Mouse (Mus musculus) liver, embryonic 18 days (tissue): ENCODE results near the gene E330009J07Rik. TPM values are rescaled to one million over a fixed set of nuclear protein-coding genes. Genes with fewer than 3 reads are reported as not detected.

Experiments
- polyA plus RNA-seq: library from polyadenylated mRNA; depleted of rRNA; stranded (reverse); fragments of >200 nt; gene quantifications from 2 replicates; pipeline ENCODE4 v1.2.3, GENCODE M21; 2012; rRNA removed

E330009J07Rik gene
- polyA plus RNA-seq = 3.3 and 3.4 TPM in 2 replicates

GRCm38 (mm10) chr6:40436047-40436483, at the start of gene E330009J07Rik:
E330009J07Rik (minus strand) TSS chr6:40436135.

GRCm38 (mm10) chr6:40470916-40471719, 35.2 kb upstream of the E330009J07Rik start, which contains the start of gene Ssbp1:
Ssbp1 (plus strand) TSS chr6:40471352.

DNA sequence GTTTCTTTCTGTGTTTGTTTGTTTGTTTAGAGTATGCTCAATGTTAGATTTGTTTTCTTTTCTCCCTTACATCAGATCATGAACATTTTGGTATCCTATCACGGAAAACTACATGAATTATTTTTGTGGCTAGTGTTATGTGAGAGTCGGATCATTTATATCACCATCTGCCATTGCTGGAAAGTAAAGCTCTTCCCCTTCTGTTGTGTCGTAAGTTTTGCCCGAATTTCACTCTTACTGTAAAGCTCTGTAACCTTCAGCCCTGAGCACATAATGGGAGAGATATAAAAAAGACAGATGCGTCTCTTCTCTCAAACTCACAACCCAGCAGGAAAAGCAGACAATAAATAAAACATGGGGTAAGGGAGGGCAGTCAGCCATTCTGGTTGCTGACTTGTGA, 3.0 kb upstream of the E330009J07Rik start, which contains the start of gene Wee2:
Wee2 (plus strand) TSS at position 153 of the 400 bp plus-strand sequence.

Other genes with a start within 250 kb of the E330009J07Rik start
- 7.0 TPM in 2 replicates for gene Agk, start 111.0 kb downstream of the E330009J07Rik start, polyA plus RNA-seq
- 0.01 TPM in 2 replicates for gene Wee2, start 3.0 kb upstream of the E330009J07Rik start, polyA plus RNA-seq
- 37.9 and 40.0 TPM in 2 replicates for gene Ssbp1, start 35.2 kb upstream of the E330009J07Rik start, polyA plus RNA-seq
- not detected in 2 replicates for gene Tas2r137, start 55.1 kb upstream of the E330009J07Rik start, polyA plus RNA-seq
- 0.07 TPM in 1 of 2 replicates, not detected in the other for gene Tas2r108, start 57.4 kb upstream of the E330009J07Rik start, polyA plus RNA-seq
- gene Prss37, start 83.4 kb upstream of the E330009J07Rik start, polyA plus RNA-seq = not detected in 2 replicates
- not detected in 2 replicates for gene Olfr461, start 118.9 kb upstream of the E330009J07Rik start, polyA plus RNA-seq
- 0.01 TPM in 1 of 2 replicates, not detected in the other for gene Olfr460, start 133.4 kb upstream of the E330009J07Rik start, polyA plus RNA-seq
- 7.0 and 8.9 TPM in 2 replicates for gene Clec5a, start 149.7 kb upstream of the E330009J07Rik start, polyA plus RNA-seq
- gene Tas2r138, start 177.2 kb upstream of the E330009J07Rik start, polyA plus RNA-seq = not detected in 2 replicates
- gene Mgam, start 192.7 kb upstream of the E330009J07Rik start, polyA plus RNA-seq = 6.7 and 7.3 TPM in 2 replicates